Mouse (Mus musculus): ENCODE measurements around the gene Slc25a17.

DNA sequence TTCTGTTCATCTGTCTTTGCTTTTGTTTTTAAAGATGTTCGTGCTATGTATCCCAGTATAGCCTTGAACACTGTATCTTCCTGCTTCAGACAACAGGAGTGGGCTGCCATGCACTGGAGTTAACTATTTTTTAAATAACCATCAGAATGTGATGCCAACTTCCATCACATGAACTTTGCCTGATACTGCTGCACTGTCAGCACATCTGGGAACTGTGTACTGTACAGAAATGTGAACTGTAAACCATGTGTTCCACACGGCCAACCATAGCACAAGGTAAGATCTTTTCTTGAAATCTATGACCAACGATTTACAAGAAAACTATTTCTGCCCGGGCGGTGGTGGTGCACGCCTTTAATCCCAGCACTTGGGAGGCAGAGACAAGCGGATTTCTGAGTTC is 33.1 kb downstream of the Slc25a17 start:
- no peak for TF ChIP-seq CTCF (conservative IDR thresholded peaks at IDR 0.05; ENCODE audit: low read length)
- TF ChIP-seq POU5F1 (IDR thresholded peaks at IDR 0.05; ENCODE audit: borderline replicate concordance, low read length), result no peak
- no peak for TF ChIP-seq NANOG (IDR thresholded peaks at IDR 0.05; ENCODE audit: borderline replicate concordance, low read length)
